Mouse (Mus musculus): ENCODE measurements around the gene Neil3. TPM values are rescaled to one million over a fixed set of nuclear protein-coding genes. Genes with fewer than 3 reads are reported as not detected.

Neil3 gene
- polyA plus RNA-seq, 1 experiment = 6.8 TPM

DNA sequence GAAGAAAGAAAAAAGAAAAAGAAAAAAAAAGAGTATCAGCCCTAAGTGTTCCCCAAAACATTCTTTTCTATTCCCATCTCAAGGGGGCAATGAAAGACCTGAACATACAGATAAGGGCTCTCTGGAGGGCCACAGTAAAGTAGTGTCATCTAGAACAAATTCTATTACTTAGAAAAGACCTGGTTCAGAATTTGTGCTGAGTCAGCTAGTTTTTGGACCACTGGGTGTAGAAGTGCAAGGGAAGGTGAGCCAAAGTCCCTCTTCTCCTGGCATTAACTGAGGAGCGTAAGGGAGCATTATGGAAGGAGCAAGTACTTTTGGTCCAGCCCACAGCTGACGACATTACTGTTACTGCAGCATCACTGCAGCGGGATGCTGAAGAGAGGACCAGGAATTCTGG is 19.7 kb downstream of the Neil3 start:
- Histone ChIP-seq H3K27me3 (ENCODE audit: control insufficient read depth, insufficient read depth, low read length) (no peaks in the 10 kb centered on the region), H3K4me3 (ENCODE audit: control insufficient read depth, low read depth, low read length) (no peak overlapping the region), H3K36me3 (ENCODE audit: control insufficient read depth, insufficient read depth, low read length) (no peaks in the 10 kb centered on the region), H3K27ac (ENCODE audit: control insufficient read depth, insufficient read depth, low read depth, low read length) (no peak overlapping the region), H3K4me1 (ENCODE audit: control insufficient read depth, insufficient read depth, low read length) (no peaks in the 10 kb centered on the region)
- TF ChIP-seq POLR2A (IDR thresholded peaks at IDR 0.05; ENCODE audit: control insufficient read depth, low read depth, low read length) (no peak), CTCF (IDR thresholded peaks at IDR 0.05; ENCODE audit: control insufficient read depth, insufficient read depth, insufficient replicate concordance, low read depth, low read length) (no peak)

- H3K27ac ChIP-seq (ENCODE audit: control insufficient read depth, insufficient read depth, low read depth, low read length) = no peak overlapping the region
- no peaks in the 10 kb centered on the region for H3K36me3 ChIP-seq (ENCODE audit: control insufficient read depth, insufficient read depth, low read length)
- peaks cover 3% of the 10 kb centered on the region; the same call in 1 of the 2 replicates for H3K4me1 ChIP-seq (ENCODE audit: control insufficient read depth, insufficient read depth, low read length)
- no peak for TF ChIP-seq CTCF (IDR thresholded peaks at IDR 0.05; ENCODE audit: control insufficient read depth, insufficient read depth, insufficient replicate concordance, low read depth, low read length)
- TF ChIP-seq POLR2A (IDR thresholded peaks at IDR 0.05; ENCODE audit: control insufficient read depth, low read depth, low read length) = no peak
- H3K4me3 ChIP-seq (ENCODE audit: control insufficient read depth, low read depth, low read length) = no peak overlapping the region
- H3K27me3 ChIP-seq (ENCODE audit: control insufficient read depth, insufficient read depth, low read length) = no peaks in the 10 kb centered on the region
These were observed 24.6 kb downstream of the Neil3 start for GRCm38 (mm10) chr8:53614288-53614646.

DNA sequence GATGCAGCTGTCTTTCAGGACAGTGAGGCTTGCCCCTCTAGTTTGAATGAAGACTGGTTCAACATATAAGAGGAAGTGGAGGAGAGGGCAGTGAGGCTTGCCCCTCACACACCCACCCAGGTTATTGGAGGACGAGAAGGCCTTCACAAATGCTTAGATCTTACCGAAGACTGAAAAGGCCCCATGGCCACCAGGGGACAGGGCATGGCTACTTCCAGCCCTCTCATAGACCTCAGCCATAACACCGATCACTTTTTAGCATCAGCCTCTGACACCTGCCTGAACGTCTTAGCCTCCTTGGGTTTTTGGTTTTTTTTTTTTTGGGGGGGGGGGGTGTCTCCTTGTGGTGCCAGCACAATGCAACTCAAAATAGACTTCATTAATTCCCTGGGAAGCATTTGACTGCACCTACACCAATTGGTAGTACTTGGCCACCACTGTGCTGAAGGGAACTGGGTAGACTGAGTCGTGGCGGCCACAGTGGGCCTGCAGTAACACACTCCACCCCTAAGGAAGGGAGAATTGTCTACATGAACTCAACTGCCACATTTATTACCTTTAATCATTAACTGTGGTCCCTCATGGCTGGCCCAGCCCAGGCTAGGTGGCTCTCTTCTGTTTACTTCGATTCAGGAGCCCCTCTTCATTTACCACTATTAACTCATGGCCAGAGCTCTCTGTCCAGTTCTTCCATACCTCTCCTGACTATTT is 25.1 kb downstream of the Neil3 start:
- Histone ChIP-seq H3K4me1 (ENCODE audit: control insufficient read depth, insufficient read depth, low read length) (peaks cover 3% of the 10 kb centered on the region; the same call in 1 of the 2 replicates), H3K27me3 (ENCODE audit: control insufficient read depth, insufficient read depth, low read length) (no peaks in the 10 kb centered on the region), H3K36me3 (ENCODE audit: control insufficient read depth, insufficient read depth, low read length) (no peaks in the 10 kb centered on the region), H3K27ac (ENCODE audit: control insufficient read depth, insufficient read depth, low read depth, low read length) (no peak overlapping the region), H3K4me3 (ENCODE audit: control insufficient read depth, low read depth, low read length) (no peak overlapping the region)
- TF ChIP-seq POLR2A (IDR thresholded peaks at IDR 0.05; ENCODE audit: control insufficient read depth, low read depth, low read length) (no peak), CTCF (IDR thresholded peaks at IDR 0.05; ENCODE audit: control insufficient read depth, insufficient read depth, insufficient replicate concordance, low read depth, low read length) (no peak)

- Histone ChIP-seq H3K27me3 (ENCODE audit: control insufficient read depth, insufficient read depth, low read length) (no peaks in the 10 kb centered on the region), H3K36me3 (ENCODE audit: control insufficient read depth, insufficient read depth, low read length) (no peaks in the 10 kb centered on the region), H3K4me3 (ENCODE audit: control insufficient read depth, low read depth, low read length) (no peak overlapping the region), H3K4me1 (ENCODE audit: control insufficient read depth, insufficient read depth, low read length) (peaks cover 3% of the 10 kb centered on the region; the same call in 1 of the 2 replicates), H3K27ac (ENCODE audit: control insufficient read depth, insufficient read depth, low read depth, low read length) (no peak overlapping the region)
- peak; percentile 63; the same call in 1 of the 2 replicates for TF ChIP-seq CTCF (IDR thresholded peaks at IDR 0.05; ENCODE audit: control insufficient read depth, insufficient read depth, insufficient replicate concordance, low read depth, low read length)
- no peak for TF ChIP-seq POLR2A (IDR thresholded peaks at IDR 0.05; ENCODE audit: control insufficient read depth, low read depth, low read length)
These were observed 26.6 kb downstream of the Neil3 start for GRCm38 (mm10) chr8:53612297-53612696.

DNA sequence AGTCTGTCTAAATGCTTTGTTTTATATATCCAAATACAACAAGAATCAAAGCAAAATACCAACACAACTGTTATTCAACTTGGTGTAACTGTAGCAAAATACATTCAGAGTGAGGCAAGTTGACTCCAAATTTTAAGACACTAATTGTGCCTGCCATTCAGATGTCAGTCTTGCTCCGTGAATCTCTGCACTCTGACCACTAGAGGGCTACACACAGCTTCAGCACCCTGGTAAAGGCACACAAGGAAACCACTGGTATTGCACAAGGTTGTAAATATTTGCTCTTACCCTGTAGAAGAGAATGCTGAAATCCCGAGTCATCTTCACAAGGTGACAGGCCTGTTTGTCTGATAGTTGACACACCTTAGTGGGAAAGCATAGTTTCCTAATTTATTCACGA is 31.8 kb downstream of the Neil3 start:
- TF ChIP-seq CTCF (IDR thresholded peaks at IDR 0.05; ENCODE audit: control insufficient read depth, insufficient read depth, insufficient replicate concordance, low read depth, low read length) (peak; percentile 22; the same call in 1 of the 2 replicates), POLR2A (IDR thresholded peaks at IDR 0.05; ENCODE audit: control insufficient read depth, low read depth, low read length) (no peak)
- Histone ChIP-seq H3K4me3 (ENCODE audit: control insufficient read depth, low read depth, low read length) (no peak overlapping the region), H3K27me3 (ENCODE audit: control insufficient read depth, insufficient read depth, low read length) (no peaks in the 10 kb centered on the region), H3K4me1 (ENCODE audit: control insufficient read depth, insufficient read depth, low read length) (no peaks in the 10 kb centered on the region), H3K36me3 (ENCODE audit: control insufficient read depth, insufficient read depth, low read length) (no peaks in the 10 kb centered on the region), H3K27ac (ENCODE audit: control insufficient read depth, insufficient read depth, low read depth, low read length) (no peak overlapping the region)

DNA sequence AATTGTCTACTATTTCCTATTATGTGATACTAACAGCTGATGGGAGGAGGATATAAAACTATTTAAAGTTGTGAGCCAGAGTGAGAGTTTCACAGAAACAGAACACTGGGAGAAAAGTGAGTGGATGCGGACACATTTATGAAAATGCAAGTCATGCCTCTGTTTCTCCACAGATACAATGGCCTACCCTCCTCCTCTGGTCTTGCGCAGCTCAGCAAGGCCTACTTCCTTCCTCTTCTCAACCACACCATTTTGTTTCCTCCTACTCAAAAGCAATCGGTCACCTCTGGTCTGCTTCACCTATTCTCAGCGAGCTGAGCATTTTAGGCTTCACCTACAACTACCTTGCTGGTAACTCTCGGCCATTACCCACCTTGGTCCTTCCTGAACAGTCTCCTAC is 34.0 kb downstream of the Neil3 start:
- Histone ChIP-seq H3K4me1 (ENCODE audit: control insufficient read depth, insufficient read depth, low read length) (no peaks in the 10 kb centered on the region), H3K27me3 (ENCODE audit: control insufficient read depth, insufficient read depth, low read length) (no peaks in the 10 kb centered on the region), H3K36me3 (ENCODE audit: control insufficient read depth, insufficient read depth, low read length) (no peaks in the 10 kb centered on the region), H3K27ac (ENCODE audit: control insufficient read depth, insufficient read depth, low read depth, low read length) (no peak overlapping the region), H3K4me3 (ENCODE audit: control insufficient read depth, low read depth, low read length) (no peak overlapping the region)
- TF ChIP-seq POLR2A (IDR thresholded peaks at IDR 0.05; ENCODE audit: control insufficient read depth, low read depth, low read length) (no peak), CTCF (IDR thresholded peaks at IDR 0.05; ENCODE audit: control insufficient read depth, insufficient read depth, insufficient replicate concordance, low read depth, low read length) (no peak)

DNA sequence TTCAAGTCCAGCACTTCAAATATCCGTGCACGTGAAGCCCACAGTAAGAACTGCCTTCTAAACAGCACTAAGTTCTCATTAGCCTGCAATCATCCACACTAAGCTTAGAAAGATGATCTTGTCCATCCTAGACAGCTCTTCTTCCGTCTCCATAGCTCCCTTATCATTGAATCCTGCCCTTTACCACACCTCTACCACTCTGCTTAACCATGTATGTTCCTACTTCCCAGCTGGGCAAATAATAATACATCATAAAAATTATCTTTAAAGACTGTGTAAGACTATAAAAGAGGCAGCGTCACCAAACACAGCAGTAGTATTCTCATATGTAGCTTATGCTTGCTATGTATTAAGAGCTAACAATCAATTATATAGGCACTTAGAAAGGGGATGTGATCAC is 35.2 kb downstream of the Neil3 start:
- H3K27ac ChIP-seq (ENCODE audit: control insufficient read depth, insufficient read depth, low read depth, low read length) = no peak overlapping the region
- no peak overlapping the region for H3K4me3 ChIP-seq (ENCODE audit: control insufficient read depth, low read depth, low read length)
- H3K4me1 ChIP-seq (ENCODE audit: control insufficient read depth, insufficient read depth, low read length) = no peaks in the 10 kb centered on the region
- H3K36me3 ChIP-seq (ENCODE audit: control insufficient read depth, insufficient read depth, low read length) = no peaks in the 10 kb centered on the region
- H3K27me3 ChIP-seq (ENCODE audit: control insufficient read depth, insufficient read depth, low read length) = no peaks in the 10 kb centered on the region
- TF ChIP-seq POLR2A (IDR thresholded peaks at IDR 0.05; ENCODE audit: control insufficient read depth, low read depth, low read length) (no peak), CTCF (IDR thresholded peaks at IDR 0.05; ENCODE audit: control insufficient read depth, insufficient read depth, insufficient replicate concordance, low read depth, low read length) (no peak)

All from testis, adult 2 months (tissue).